Mouse (Mus musculus): ENCODE measurements at regions not wholly inside any gene's neighbourhood (a gene's known extent, or its start where the extent isn't known, plus 50 kb on each side); places are given as distances from the start of the nearest gene placed in this dataset.

- no peak overlapping the region for H3K4me3 ChIP-seq (ENCODE audit: insufficient read depth in 1 of 2, low read depth in 2 of 2, low read length in 2 of 2)
- no peaks in the 10 kb centered on the region for H3K4me1 ChIP-seq (replicated peaks; ENCODE audit: control insufficient read depth in 2 of 2, insufficient read depth in 2 of 2, low read length in 1 of 2)
- H3K4me2 ChIP-seq (ENCODE audit: low read depth) = no peak overlapping the region
- no peaks in the 10 kb centered on the region for H3K36me3 ChIP-seq (replicated peaks; ENCODE audit: control insufficient read depth, insufficient read depth, low read depth)
- no peak for TF ChIP-seq EP300 (IDR thresholded peaks at IDR 0.05; ENCODE audit: low read depth)
- no peak for TF ChIP-seq CTCF (IDR thresholded peaks at IDR 0.05; ENCODE audit: low read depth)
- ATAC-seq (ENCODE audit: insufficient read depth) (no peak), DNase-seq (ENCODE audit: low read depth in 3 of 3, low spot score in 3 of 3) (no peak)
- no peaks in the 10 kb centered on the region for H3K27me3 ChIP-seq (ENCODE audit: control insufficient read depth, insufficient read depth, low read length)
- WGBS (ENCODE audit: insufficient replicate concordance) = 25% methylated on average over 1 of the region's 1 CpGs
- no peaks in the 10 kb centered on the region for H3K9me3 ChIP-seq (ENCODE audit: control insufficient read depth, low read length)
- no peak overlapping the region for H3K27ac ChIP-seq
- no peak overlapping the region for H3K9ac ChIP-seq (replicated peaks)
These were observed 526.6 kb upstream of the Id4 start for GRCm38 (mm10) chr13:47734415-47734814.

GRCm38 (mm10) chr13:47735426-47736063, 525.5 kb upstream of the Id4 start:
- no peak overlapping the region for H3K9ac ChIP-seq (replicated peaks)
- ATAC-seq (ENCODE audit: insufficient read depth) (no peak), DNase-seq (ENCODE audit: low read depth in 3 of 3, low spot score in 3 of 3) (no peak)
- H3K4me2 ChIP-seq (ENCODE audit: low read depth) = no peak overlapping the region
- no peaks in the 10 kb centered on the region for H3K9me3 ChIP-seq (ENCODE audit: control insufficient read depth, low read length)
- no peak overlapping the region for H3K4me3 ChIP-seq (ENCODE audit: insufficient read depth in 1 of 2, low read depth in 2 of 2, low read length in 2 of 2)
- no peaks in the 10 kb centered on the region for H3K27me3 ChIP-seq (ENCODE audit: control insufficient read depth, insufficient read depth, low read length)
- H3K36me3 ChIP-seq (replicated peaks; ENCODE audit: control insufficient read depth, insufficient read depth, low read depth) = no peaks in the 10 kb centered on the region
- no peak overlapping the region for H3K27ac ChIP-seq
- 57% methylated on average over 8 of the region's 8 CpGs for WGBS (ENCODE audit: insufficient replicate concordance)
- H3K4me1 ChIP-seq (replicated peaks; ENCODE audit: control insufficient read depth in 2 of 2, insufficient read depth in 2 of 2, low read length in 1 of 2) = no peaks in the 10 kb centered on the region
- no peak for TF ChIP-seq EP300 (IDR thresholded peaks at IDR 0.05; ENCODE audit: low read depth)
- TF ChIP-seq CTCF (IDR thresholded peaks at IDR 0.05; ENCODE audit: low read depth) = no peak

- Histone ChIP-seq H3K9me3 (ENCODE audit: control insufficient read depth, low read length) (no peaks in the 10 kb centered on the region), H3K36me3 (replicated peaks; ENCODE audit: control insufficient read depth, insufficient read depth, low read depth) (no peaks in the 10 kb centered on the region), H3K27ac (no peak overlapping the region), H3K9ac (replicated peaks) (no peak overlapping the region), H3K4me2 (ENCODE audit: low read depth) (no peak overlapping the region), H3K27me3 (ENCODE audit: control insufficient read depth, insufficient read depth, low read length) (no peaks in the 10 kb centered on the region), H3K4me1 (replicated peaks; ENCODE audit: control insufficient read depth in 2 of 2, insufficient read depth in 2 of 2, low read length in 1 of 2) (no peaks in the 10 kb centered on the region), H3K4me3 (ENCODE audit: insufficient read depth in 1 of 2, low read depth in 2 of 2, low read length in 2 of 2) (no peak overlapping the region)
- TF ChIP-seq CTCF (IDR thresholded peaks at IDR 0.05; ENCODE audit: low read depth) (no peak), EP300 (IDR thresholded peaks at IDR 0.05; ENCODE audit: low read depth) (no peak)
- DNase-seq (ENCODE audit: low read depth in 3 of 3, low spot score in 3 of 3) (no peak), ATAC-seq (ENCODE audit: insufficient read depth) (no peak)
These were observed 512.1 kb upstream of the Id4 start for GRCm38 (mm10) chr13:47748906-47749305.

GRCm38 (mm10) chr13:47751033-47751432, 510.0 kb upstream of the Id4 start:
- Histone ChIP-seq H3K36me3 (replicated peaks; ENCODE audit: control insufficient read depth, insufficient read depth, low read depth) (no peaks in the 10 kb centered on the region), H3K27ac (no peak overlapping the region), H3K4me3 (ENCODE audit: insufficient read depth in 1 of 2, low read depth in 2 of 2, low read length in 2 of 2) (no peak overlapping the region), H3K9ac (replicated peaks) (no peak overlapping the region), H3K4me2 (ENCODE audit: low read depth) (no peak overlapping the region), H3K9me3 (ENCODE audit: control insufficient read depth, low read length) (no peaks in the 10 kb centered on the region), H3K27me3 (ENCODE audit: control insufficient read depth, insufficient read depth, low read length) (no peaks in the 10 kb centered on the region), H3K4me1 (replicated peaks; ENCODE audit: control insufficient read depth in 2 of 2, insufficient read depth in 2 of 2, low read length in 1 of 2) (no peaks in the 10 kb centered on the region)
- no peak for TF ChIP-seq EP300 (IDR thresholded peaks at IDR 0.05; ENCODE audit: low read depth)
- TF ChIP-seq CTCF (IDR thresholded peaks at IDR 0.05; ENCODE audit: low read depth) = no peak
- 50% methylated on average over 2 of the region's 2 CpGs for WGBS (ENCODE audit: insufficient replicate concordance)
- DNase-seq (ENCODE audit: low read depth in 3 of 3, low spot score in 3 of 3) (no peak), ATAC-seq (ENCODE audit: insufficient read depth) (no peak)

GRCm38 (mm10) chr13:47764802-47765597, 496.0 kb upstream of the Id4 start:
- TF ChIP-seq CTCF (IDR thresholded peaks at IDR 0.05; ENCODE audit: low read depth) (no peak), EP300 (IDR thresholded peaks at IDR 0.05; ENCODE audit: low read depth) (no peak)
- no peaks in the 10 kb centered on the region for H3K9me3 ChIP-seq (ENCODE audit: control insufficient read depth, low read length)
- H3K4me3 ChIP-seq (ENCODE audit: insufficient read depth in 1 of 2, low read depth in 2 of 2, low read length in 2 of 2) = no peak overlapping the region
- H3K36me3 ChIP-seq (replicated peaks; ENCODE audit: control insufficient read depth, insufficient read depth, low read depth) = no peaks in the 10 kb centered on the region
- DNase-seq (ENCODE audit: low read depth in 3 of 3, low spot score in 3 of 3) (no peak), ATAC-seq (ENCODE audit: insufficient read depth) (no peak)
- no peaks in the 10 kb centered on the region for H3K27me3 ChIP-seq (ENCODE audit: control insufficient read depth, insufficient read depth, low read length)
- H3K4me2 ChIP-seq (ENCODE audit: low read depth) = no peak overlapping the region
- no peak overlapping the region for H3K9ac ChIP-seq (replicated peaks)
- H3K27ac ChIP-seq = no peak overlapping the region
- no peaks in the 10 kb centered on the region for H3K4me1 ChIP-seq (replicated peaks; ENCODE audit: control insufficient read depth in 2 of 2, insufficient read depth in 2 of 2, low read length in 1 of 2)
- WGBS (ENCODE audit: insufficient replicate concordance) = 62% methylated on average over 16 of the region's 16 CpGs
